Mouse (Mus musculus): ENCODE measurements around the gene Cabp2.
A peak's percentile ranks its signal among the peaks of the same experiment; 100 is the strongest.
"Not testable (repeated sequence)": the region's sequence is repeated elsewhere in the genome, so short reads cannot be mapped to it uniquely, and the experiment has no call there.

Cabp2 gene

GRCm38 (mm10) chr19:4103792-4104191 lies 22.4 kb downstream of the Cabp2 start:
- DNase-seq: no peak

DNA sequence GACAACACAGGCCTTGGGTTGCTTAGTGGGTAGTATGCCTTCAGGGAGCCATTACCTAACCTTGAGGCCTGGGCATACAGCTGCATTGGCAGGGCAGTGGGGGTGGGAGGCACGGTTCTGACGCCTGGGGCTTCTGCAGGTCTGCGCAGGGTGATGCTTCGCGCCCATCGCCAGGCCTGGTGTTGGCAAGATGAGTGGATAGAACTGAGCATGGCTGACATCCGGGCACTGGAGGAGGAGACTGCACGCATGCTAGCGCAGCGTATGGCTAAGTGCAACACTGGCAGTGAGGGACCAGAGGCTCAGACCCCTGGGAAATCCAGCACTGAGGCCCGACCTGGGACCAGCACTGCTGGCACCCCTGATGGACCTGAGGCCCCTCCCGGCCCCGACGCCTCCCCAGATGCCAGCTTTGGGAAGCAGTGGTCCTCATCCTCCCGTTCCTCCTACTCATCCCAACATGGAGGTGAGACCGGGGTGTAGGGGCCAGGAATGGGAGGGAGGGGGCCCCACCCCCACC lies 23.4 kb downstream of the Cabp2 start:
- no peak for DNase-seq

- no peak for DNase-seq
Measured at GRCm38 (mm10) chr19:4106654-4107053, 25.3 kb downstream of the Cabp2 start.

- no peak for DNase-seq
Measured at GRCm38 (mm10) chr19:4108535-4108934, 27.2 kb downstream of the Cabp2 start.

DNA sequence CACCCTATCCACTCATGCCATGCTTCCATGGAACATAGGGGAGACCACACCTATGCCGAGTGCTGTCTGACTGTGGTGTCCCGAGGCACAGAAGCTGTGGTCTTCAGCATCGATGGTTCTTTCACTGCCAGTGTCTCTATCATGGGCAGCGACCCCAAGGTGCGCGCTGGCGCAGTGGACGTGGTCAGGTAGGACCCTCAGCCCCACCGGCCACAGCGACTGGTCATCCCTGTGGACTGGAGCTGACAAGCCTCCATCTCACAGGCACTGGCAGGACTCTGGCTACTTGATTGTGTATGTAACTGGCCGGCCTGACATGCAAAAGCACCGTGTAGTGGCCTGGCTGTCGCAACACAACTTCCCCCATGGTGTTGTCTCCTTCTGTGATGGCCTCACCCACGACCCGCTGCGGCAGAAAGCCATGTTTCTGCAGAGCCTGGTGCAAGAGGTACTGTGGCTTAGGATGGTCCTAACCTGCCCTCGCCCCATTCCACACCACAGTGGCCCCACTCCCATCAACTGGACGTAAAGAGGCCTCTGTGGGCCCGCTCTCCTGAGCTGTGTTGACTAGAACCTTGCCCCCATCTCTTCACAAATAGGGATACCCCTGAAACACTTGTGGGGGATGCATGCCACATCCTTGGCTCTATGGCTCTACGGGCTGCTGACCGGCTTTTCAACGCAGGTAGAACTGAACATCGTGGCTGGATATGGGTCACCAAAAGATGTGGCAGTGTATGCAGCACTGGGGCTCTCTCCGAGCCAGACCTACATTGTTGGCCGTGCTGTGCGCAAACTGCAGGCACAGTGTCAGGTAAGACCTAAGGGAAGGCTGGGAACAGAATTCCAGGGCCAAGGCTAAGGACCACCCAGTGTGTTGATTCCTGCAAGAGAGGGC lies 30.9 kb downstream of the Cabp2 start:
- DNase-seq: no peak

GRCm38 (mm10) chr19:4113186-4113805 lies 31.9 kb downstream of the Cabp2 start:
- peak; percentile 97 for DNase-seq

- no peak for DNase-seq
Measured at GRCm38 (mm10) chr19:4113806-4114230, 32.4 kb downstream of the Cabp2 start.

- DNase-seq: no peak
Measured at GRCm38 (mm10) chr19:4114551-4114950, 33.2 kb downstream of the Cabp2 start.

DNA sequence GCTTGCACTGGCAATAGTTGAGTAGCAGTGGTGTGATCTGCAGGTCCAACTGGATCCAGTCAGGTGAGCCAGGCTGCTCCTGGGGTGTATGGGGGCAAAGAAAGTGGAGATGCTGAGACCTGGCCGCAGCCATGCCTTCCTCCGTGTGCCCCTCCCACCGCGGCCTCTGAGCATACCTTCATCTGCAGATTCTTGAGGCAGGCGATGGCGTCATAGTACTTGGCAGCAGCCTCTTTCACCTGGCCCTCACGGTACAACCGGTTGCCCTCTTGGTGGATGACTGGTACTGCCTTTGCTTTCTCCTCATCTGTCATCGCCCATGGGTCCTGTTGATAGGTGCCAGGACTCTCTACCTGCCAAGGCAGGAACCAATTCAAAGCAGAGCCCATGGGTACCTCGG lies 33.8 kb downstream of the Cabp2 start:
- peak; percentile 55 for DNase-seq

- DNase-seq: no peak
Measured at GRCm38 (mm10) chr19:4115816-4116215, 34.4 kb downstream of the Cabp2 start.

DNA sequence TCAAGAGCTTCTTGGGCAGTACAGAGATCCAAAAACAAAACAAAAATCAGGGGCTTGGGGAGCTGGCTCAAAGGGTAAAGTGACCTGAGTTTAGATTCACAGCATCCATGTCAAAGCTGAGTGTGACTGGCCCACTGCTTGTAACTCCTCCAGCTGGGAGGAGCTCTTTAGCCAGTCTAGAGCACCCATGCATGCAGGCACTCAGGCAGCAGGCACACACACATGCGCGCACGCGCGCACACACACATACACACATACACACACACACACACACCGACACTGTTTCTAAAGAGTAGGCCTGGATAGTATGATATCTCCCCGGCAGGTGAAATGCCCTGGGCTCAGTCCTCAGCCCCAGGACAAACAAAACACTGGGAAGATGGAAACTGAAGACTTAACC lies 35.6 kb downstream of the Cabp2 start:
- DNase-seq: no peak

GRCm38 (mm10) chr19:4118350-4118749 lies 37.0 kb downstream of the Cabp2 start:
- DNase-seq: no peak

- no peak for DNase-seq
Measured at GRCm38 (mm10) chr19:4119716-4120487, 38.5 kb downstream of the Cabp2 start.

DNA sequence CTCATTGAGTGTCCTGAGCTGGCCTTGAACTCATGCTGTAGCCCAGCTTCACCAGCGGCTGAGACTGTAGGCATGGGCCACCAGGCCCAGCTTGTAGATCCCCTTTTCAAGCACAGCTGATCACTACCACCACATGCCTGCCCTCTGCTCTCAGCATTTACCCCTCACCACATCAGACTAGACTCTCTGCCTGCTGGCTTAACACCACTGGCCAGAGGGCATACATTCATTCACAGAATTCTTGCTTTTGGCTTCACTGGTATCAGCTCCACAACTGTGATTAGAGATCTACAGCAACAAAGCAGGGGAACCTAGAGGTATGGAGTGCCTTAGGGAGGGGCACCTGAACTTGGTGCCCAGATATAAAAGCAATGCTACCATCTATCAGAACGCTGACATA lies 39.1 kb downstream of the Cabp2 start:
- DNase-seq: peak; percentile 63

DNA sequence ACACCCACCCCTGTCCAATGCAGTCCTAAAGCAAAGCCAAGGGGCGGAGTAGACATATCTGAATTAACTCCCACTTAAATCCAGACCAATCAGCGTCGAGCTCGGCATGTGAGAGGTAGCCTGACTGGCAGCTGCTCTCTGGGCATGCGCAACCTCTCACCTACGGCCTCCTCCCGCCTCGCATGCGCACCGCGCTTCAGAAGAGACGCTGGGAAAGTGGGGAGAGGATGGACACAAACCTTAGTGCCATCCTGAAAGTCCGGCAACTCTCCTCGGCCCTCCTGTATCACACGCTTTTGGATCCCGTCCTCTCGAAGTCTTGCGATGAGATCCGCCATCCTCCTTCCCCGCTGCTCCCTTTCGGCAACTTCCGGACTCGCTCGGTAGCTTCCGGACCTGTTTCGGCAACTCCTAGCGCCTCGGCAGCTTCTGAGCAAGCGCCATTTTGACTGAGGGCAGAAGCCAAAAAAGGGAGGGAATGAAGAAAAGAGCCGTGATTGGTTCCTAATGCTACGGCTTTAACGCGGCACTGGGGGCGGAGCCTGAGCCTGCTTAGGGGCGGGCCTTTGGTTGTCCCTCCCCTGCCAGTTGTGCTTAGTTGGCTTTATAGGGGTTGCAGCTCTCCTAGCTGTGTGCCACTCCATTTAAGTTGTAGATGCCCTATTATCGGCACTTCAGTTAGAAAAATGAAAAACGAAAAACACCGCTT lies 39.9 kb downstream of the Cabp2 start:
- DNase-seq: peak; percentile 99

DNA sequence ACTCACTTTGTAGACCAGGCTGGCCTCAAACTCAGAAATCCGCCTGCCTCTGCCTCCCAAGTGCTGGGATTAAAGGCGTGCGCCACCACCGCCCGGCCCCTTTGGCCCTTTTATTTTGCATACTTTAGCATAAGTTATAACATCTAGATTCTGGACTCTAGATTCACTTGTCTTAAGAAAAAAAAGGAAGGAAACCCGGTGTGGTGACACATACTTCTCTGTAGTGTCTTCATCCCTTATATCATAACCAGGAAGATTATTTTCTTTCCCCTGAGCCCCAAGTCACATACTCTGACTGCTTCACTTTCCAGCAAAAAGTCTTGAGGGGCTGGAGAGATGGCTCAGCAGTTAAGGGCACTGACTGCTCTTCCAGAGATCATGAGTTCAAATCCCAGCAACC lies 40.5 kb downstream of the Cabp2 start:
- not testable (repeated sequence) for DNase-seq

DNA sequence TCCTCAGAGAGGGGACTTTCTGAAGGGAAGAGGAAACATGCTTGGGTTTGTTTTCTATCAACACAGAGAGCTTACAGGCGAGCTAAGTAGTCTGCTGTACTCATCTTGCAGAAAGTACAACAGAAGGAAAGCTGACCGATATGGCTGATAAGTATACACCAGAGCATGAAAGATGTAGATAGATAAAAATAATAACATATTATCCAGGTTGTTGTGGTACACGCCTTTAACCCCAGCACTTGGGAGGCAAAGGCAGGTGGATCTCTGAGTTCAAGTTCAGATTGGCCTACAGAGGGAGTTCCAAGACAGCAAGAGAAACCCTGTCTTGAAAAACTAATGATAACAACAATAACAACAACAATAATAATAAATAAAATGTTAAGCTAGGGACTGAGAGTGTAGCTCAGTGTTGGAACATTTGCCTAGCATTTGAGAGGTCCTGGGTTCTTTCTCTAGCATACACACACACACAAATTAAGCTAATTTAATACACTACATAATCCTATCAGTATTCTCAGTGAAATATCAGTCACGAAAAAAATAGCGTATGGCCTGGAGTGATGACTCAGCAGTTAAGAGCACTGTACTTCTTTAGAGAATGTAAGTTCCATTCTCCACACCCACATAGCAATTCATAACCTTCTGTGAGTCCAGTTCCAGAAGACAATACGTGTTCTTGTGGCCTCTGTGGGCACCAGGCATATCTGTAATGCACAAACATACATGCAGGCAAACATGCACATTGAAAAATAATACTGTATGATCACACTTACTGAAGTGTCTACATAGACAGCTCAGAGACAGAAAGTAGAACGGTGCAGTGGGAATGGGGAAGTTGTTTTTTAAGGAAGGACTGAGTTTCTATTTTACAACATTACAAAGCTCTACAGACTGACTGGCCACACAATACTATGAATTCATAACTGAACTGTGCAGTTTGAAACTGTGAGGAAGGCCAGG lies 41.3 kb downstream of the Cabp2 start:
- no peak for DNase-seq

- no peak for DNase-seq
Measured at GRCm38 (mm10) chr19:4124432-4124831, 43.1 kb downstream of the Cabp2 start.

- DNase-seq: peak; percentile 71
Measured at GRCm38 (mm10) chr19:4125268-4125667, 43.9 kb downstream of the Cabp2 start.

GRCm38 (mm10) chr19:4125741-4126696 lies 44.6 kb downstream of the Cabp2 start, which contains the start of gene Aip:
Gene Aip, minus strand, starts transcription at chr19:4125858.
- peak; percentile 98 for DNase-seq

Data from cerebellum, adult 9-10 months (tissue).